Mouse (Mus musculus) liver, embryonic 13.5 days (tissue): Measurements from ENCODE around the gene Iqce. TPM values are rescaled to one million over a fixed set of nuclear protein-coding genes. Genes with fewer than 3 reads are reported as not detected.

Experiments used
- polyA plus RNA-seq: library from polyadenylated mRNA; unstranded; fragments of >200 nt; fragmentation: Nextera tagmentation; extraction: Ambion mirVana; gene quantifications from 2 replicates; pipeline ENCODE4 v1.2.1, GENCODE M21; 2015

The Iqce gene
- polyA plus RNA-seq, 1 experiment from 2014 or later, result 4.3 TPM

Other genes with a start within 250 kb of the Iqce start
- gene Chst12, start 196.8 kb downstream of the Iqce start, polyA plus RNA-seq, result 9.3 and 9.9 TPM in 2 replicates
- 4.6 and 4.9 TPM in 2 replicates for gene Grifin, start 137.3 kb downstream of the Iqce start, polyA plus RNA-seq
- gene Lfng, start 95.1 kb downstream of the Iqce start, polyA plus RNA-seq, result 7.6 and 8.0 TPM in 2 replicates
- 4.8 and 4.9 TPM in 2 replicates for gene Ttyh3, start 53.3 kb downstream of the Iqce start, polyA plus RNA-seq
- 8.0 and 8.2 TPM in 2 replicates for gene Brat1, start 2.6 kb upstream of the Iqce start, polyA plus RNA-seq
- 0.82 and 0.97 TPM in 2 replicates for gene Amz1, start 21.7 kb upstream of the Iqce start, polyA plus RNA-seq
- 5.3 and 7.0 TPM in 2 replicates for gene Gna12, start 128.1 kb upstream of the Iqce start, polyA plus RNA-seq